Mouse (Mus musculus) intestine, postnatal 0 days (tissue): Measurements from ENCODE around the gene Gm5788. TPM values are rescaled to one million over a fixed set of nuclear protein-coding genes. Genes with fewer than 3 reads are reported as not detected.

Source experiments
- ATAC-seq: fragments of 200-750 bp; cut with Nextera tagmentation; 2 replicates; pipeline ENCODE4 v1.8.0; 2017; ENCODE audit warnings: mild to moderate bottlenecking, moderate TSS enrichment, moderate library complexity
- H3K27ac ChIP-seq: fragments of 300-500 bp; sonication (generic); 2 replicates; pipeline ENCODE4 v1.5.1; 2014; ENCODE audit warnings: mild to moderate bottlenecking, low read depth, low read length, moderate library complexity
- H3K27me3 ChIP-seq: fragments of 300-500 bp; sonication (generic); replicated peaks from 2 replicates; pipeline ENCODE4 v1.6.1; 2014; ENCODE audit warnings: low read length, mixed read lengths; ENCODE audit not compliant: control insufficient read depth, insufficient read depth
- H3K36me3 ChIP-seq: fragments of 300-500 bp; sonication (generic); 2 replicates; pipeline ENCODE4 v1.6.1; 2014; ENCODE audit warnings: mild to moderate bottlenecking, moderate library complexity; ENCODE audit not compliant: control insufficient read depth, insufficient read depth
- H3K4me1 ChIP-seq: fragments of 300-500 bp; sonication (generic); replicated peaks from 2 replicates; pipeline ENCODE4 v1.6.1; 2014; ENCODE audit warnings: antibody characterized with exemption, low read length, mixed read lengths; ENCODE audit not compliant: control insufficient read depth, insufficient read depth
- H3K4me2 ChIP-seq: fragments of 300-500 bp; sonication (generic); replicated peaks from 2 replicates; pipeline ENCODE4 v1.6.1; 2014; ENCODE audit warnings: low read depth, mild to moderate bottlenecking, moderate library complexity
- H3K4me3 ChIP-seq: fragments of 300-500 bp; sonication (generic); 2 replicates; pipeline ENCODE4 v1.5.1; 2014; ENCODE audit warnings: low read depth, low read length
- H3K9ac ChIP-seq: fragments of 300-500 bp; sonication (generic); 2 replicates; pipeline ENCODE4 v1.6.1; 2014; ENCODE audit warnings: mild to moderate bottlenecking, low read depth, low read length
- H3K9me3 ChIP-seq: fragments of 300-500 bp; sonication (generic); 2 replicates; pipeline ENCODE4 v1.6.1; 2016; ENCODE audit warnings: mixed run types; ENCODE audit not compliant: control insufficient read depth
- CTCF ChIP-seq: sonication (generic); IDR thresholded peaks from 2 replicates; pipeline ENCODE4 v1.5.1; 2016; ENCODE audit warnings: low read depth, mild to moderate bottlenecking, control low read depth, antibody characterized with exemption, moderate library complexity
- WGBS: fragments of 180-500 bp; shearing (Covaris S2); extraction: QIAGEN DNeasy Blood & Tissue Kit; methylation state at CpG from one replicate; pipeline ENCODE4 v1.1.7; 2014; 5-methylcytosine and 5-hydroxymethylcytosine counted together
- polyA plus RNA-seq: library from polyadenylated mRNA; unstranded; fragments of >200 nt; fragmentation: Nextera tagmentation; extraction: Ambion mirVana; gene quantifications from 2 replicates; pipeline ENCODE4 v1.2.1, GENCODE M21; 2015

Gene Gm5788
- polyA plus RNA-seq, 1 experiment from 2014 or later = not detected

- Histone ChIP-seq H3K27me3 (no peaks in the 10 kb centered on the region), H3K4me2 (no peak overlapping the region), H3K4me3 (no peak overlapping the region), H3K9ac (no peak overlapping the region), H3K9me3 (no peaks in the 10 kb centered on the region), H3K27ac (no peak overlapping the region), H3K36me3 (no peaks in the 10 kb centered on the region), H3K4me1 (no peaks in the 10 kb centered on the region)
- no peak for TF ChIP-seq CTCF
- ATAC-seq = no peak
- WGBS = 72% methylated on average over 3 of the region's 3 CpGs
These were observed 49.4 kb downstream of the Gm5788 start for GRCm38 (mm10) chr12:87543927-87544326.

Other genes starting within 250 kb of the Gm5788 start
- 23.4 and 28.9 TPM in 2 replicates for gene Vipas39, start 228.5 kb upstream of the Gm5788 start, polyA plus RNA-seq
- gene Ahsa1, start 228.2 kb upstream of the Gm5788 start, polyA plus RNA-seq = 69.7 and 78.3 TPM in 2 replicates
- 0.23 and 0.55 TPM in 2 replicates for gene Ism2, start 195.0 kb upstream of the Gm5788 start, polyA plus RNA-seq
- gene Sptlc2, start 106.4 kb upstream of the Gm5788 start, polyA plus RNA-seq = 186 and 199 TPM in 2 replicates
- 250 and 272 TPM in 2 replicates for gene Slirp, start 50.8 kb upstream of the Gm5788 start, polyA plus RNA-seq
- gene Alkbh1, start 50.7 kb upstream of the Gm5788 start, polyA plus RNA-seq = 13.6 and 21.9 TPM in 2 replicates
- gene Snw1, start 22.4 kb upstream of the Gm5788 start, polyA plus RNA-seq = 66.9 and 70.7 TPM in 2 replicates
- not detected in 2 replicates for gene Gm8300, start 19.6 kb downstream of the Gm5788 start, polyA plus RNA-seq
- not detected in 2 replicates for gene Oog1, start 108.0 kb downstream of the Gm5788 start, polyA plus RNA-seq
- not detected in 2 replicates for gene Gm4027, start 124.1 kb downstream of the Gm5788 start, polyA plus RNA-seq
- not detected in 2 replicates for gene Gm16381, start 149.9 kb downstream of the Gm5788 start, polyA plus RNA-seq